Mouse (Mus musculus): ENCODE results near the gene Iars. TPM values are rescaled to one million over a fixed set of nuclear protein-coding genes. Genes with fewer than 3 reads are reported as not detected.

Iars gene
- polyA plus RNA-seq, 1 experiment from 2014 or later = 101 TPM

GRCm38 (mm10) chr13:49651781-49652351 lies 30.0 kb upstream of the Iars start:
- Histone ChIP-seq H3K9ac (ENCODE audit: low read length) (peak overlapping the region; percentile 61), H3K4me2 (ENCODE audit: low read length) (peak overlapping the region; percentile 63), H3K4me1 (replicated peaks; ENCODE audit: control insufficient read depth, insufficient read depth, low read length) (peaks cover 7% of the 10 kb centered on the region; the same call in 1 of the 2 replicates), H3K4me3 (ENCODE audit: low read depth, low read length) (peak overlapping the region; percentile 91), H3K27ac (ENCODE audit: low read depth) (no peak overlapping the region), H3K36me3 (ENCODE audit: control insufficient read depth, insufficient read depth, low read length) (peaks cover 8% of the 10 kb centered on the region), H3K9me3 (ENCODE audit: control insufficient read depth, low read length) (no peaks in the 10 kb centered on the region), H3K27me3 (replicated peaks; ENCODE audit: control insufficient read depth, insufficient read depth, low read length) (no peaks in the 10 kb centered on the region)
- DNase-seq (ENCODE audit: low spot score) (peak; percentile 52), ATAC-seq (replicated peaks; ENCODE audit: low FRiP score, low TSS enrichment, low read depth) (no peak)
- 2% methylated on average over 4 of the region's 4 CpGs for WGBS

DNA sequence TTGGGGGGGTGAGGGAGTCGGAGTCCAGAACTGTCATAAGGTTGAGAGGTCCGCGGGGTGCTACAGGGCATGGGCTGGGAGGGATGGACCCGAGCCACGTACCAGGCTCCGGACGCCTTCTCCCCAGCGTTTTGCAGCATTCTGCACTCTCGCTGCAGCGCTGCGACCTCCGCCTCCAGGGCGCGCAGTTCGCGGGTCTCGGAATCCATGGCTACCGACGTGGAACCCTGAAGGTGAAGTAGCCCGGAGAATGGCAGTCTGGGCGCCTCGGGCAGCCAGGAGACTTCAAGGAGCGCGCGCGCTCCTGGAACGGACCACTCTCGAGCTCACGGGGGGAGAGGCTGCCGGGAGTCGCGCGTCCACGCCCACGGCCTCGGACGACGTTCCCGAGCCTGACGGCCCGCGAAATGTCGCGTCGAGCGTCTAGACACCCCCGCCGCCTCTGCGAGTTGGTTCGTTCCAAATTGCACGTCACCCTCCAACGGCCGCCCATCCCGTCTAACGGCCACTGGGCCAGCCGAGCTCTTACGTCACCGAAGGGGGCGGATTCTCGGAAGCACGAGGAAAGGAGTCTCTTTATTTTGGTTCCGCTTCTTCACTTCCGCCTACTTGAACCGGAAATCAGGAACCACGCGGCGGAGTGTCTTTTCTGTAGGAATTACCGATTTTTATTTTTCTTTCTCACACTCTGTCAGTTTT lies 29.3 kb upstream of the Iars start, which contains the start of the genes Cenpp and Nol8:
Gene Cenpp (minus strand): TSS at position 305 of the 699 bp plus-strand sequence.
Gene Nol8 (plus strand): TSS at position 598 of the 699 bp plus-strand sequence.
- WGBS = under 1% methylated on average over 68 of the region's 68 CpGs
- H3K4me1 ChIP-seq (replicated peaks; ENCODE audit: control insufficient read depth, insufficient read depth, low read length) = peaks cover 7% of the 10 kb centered on the region; the same call in 1 of the 2 replicates
- no peaks in the 10 kb centered on the region for H3K9me3 ChIP-seq (ENCODE audit: control insufficient read depth, low read length)
- peak; percentile 99 for DNase-seq (ENCODE audit: low spot score)
- peak within 1 kb of the TSS; percentile 61 for H3K9ac ChIP-seq (ENCODE audit: low read length)
- peak; percentile 99 for ATAC-seq (replicated peaks; ENCODE audit: low FRiP score, low TSS enrichment, low read depth)
- no peaks in the 10 kb centered on the region for H3K27me3 ChIP-seq (replicated peaks; ENCODE audit: control insufficient read depth, insufficient read depth, low read length)
- peak within 1 kb of the TSS; percentile 91 for H3K4me3 ChIP-seq (ENCODE audit: low read depth, low read length)
- H3K27ac ChIP-seq (ENCODE audit: low read depth) = peak within 1 kb of the TSS; percentile 67; the same call in 1 of the 2 replicates
- H3K36me3 ChIP-seq (ENCODE audit: control insufficient read depth, insufficient read depth, low read length) = peaks cover 16% of the 10 kb centered on the region
- H3K4me2 ChIP-seq (ENCODE audit: low read length) = peak within 1 kb of the TSS; percentile 92

DNA sequence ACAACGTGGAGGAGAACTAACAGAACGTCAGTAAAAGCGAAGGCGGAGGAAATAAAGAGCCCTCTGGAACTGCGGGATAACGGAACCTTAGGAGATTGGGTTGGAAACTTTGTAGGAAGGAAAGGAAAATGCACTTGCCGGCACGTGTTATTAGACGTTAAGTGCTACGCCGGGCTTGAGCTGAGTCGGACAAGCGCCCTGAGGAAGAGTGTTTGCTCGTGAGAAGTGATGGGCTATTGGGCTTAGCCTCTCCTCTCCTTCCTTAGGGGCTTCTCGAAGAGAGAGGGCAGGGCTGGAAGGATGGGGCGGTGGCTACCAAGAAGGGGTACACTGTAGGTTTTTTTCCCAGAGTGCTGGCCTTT lies 28.7 kb upstream of the Iars start:
- peak; percentile 75 for ATAC-seq (replicated peaks; ENCODE audit: low FRiP score, low TSS enrichment, low read depth)
- Histone ChIP-seq H3K9me3 (ENCODE audit: control insufficient read depth, low read length) (no peaks in the 10 kb centered on the region), H3K4me3 (ENCODE audit: low read depth, low read length) (peak overlapping the region; percentile 91), H3K4me1 (replicated peaks; ENCODE audit: control insufficient read depth, insufficient read depth, low read length) (peaks cover 7% of the 10 kb centered on the region; the same call in 1 of the 2 replicates), H3K27me3 (replicated peaks; ENCODE audit: control insufficient read depth, insufficient read depth, low read length) (no peaks in the 10 kb centered on the region), H3K36me3 (ENCODE audit: control insufficient read depth, insufficient read depth, low read length) (peaks cover 20% of the 10 kb centered on the region), H3K9ac (ENCODE audit: low read length) (peak overlapping the region; percentile 58), H3K4me2 (ENCODE audit: low read length) (peak overlapping the region; percentile 92), H3K27ac (ENCODE audit: low read depth) (peak overlapping the region; percentile 67; the same call in 1 of the 2 replicates)
- no peak for DNase-seq (ENCODE audit: low spot score)
- WGBS = under 1% methylated on average over 16 of the region's 16 CpGs

DNA sequence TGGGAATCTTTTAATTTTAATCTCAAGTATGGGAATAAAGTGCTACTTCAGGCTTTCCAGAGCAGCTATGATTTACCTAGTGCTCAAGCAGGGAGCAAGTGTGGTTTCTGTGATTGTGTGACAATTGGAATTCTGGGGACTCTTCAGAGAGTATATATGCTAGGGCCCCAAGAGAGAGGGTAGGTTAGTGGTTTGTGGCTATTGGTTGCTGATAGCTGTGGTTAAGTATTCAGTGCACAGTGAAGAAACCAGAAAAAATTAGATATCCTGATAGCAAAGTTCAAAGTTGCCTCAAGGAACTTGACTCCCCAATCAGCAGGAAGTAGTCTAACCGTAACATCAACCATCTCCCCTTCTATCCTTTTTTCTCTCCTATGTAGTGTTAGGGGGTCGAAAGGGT lies 4.1 kb upstream of the Iars start:
- ATAC-seq (replicated peaks; ENCODE audit: low FRiP score, low TSS enrichment, low read depth) = no peak
- WGBS = 89% methylated on average over 2 of the region's 2 CpGs
- no peak for DNase-seq (ENCODE audit: low spot score)

GRCm38 (mm10) chr13:49682233-49682846 lies 440 bp downstream of the Iars start:
- under 1% methylated on average over 20 of the region's 20 CpGs for WGBS
- H3K4me3 ChIP-seq (ENCODE audit: low read depth, low read length) = peak overlapping the region; percentile 96
- H3K9me3 ChIP-seq (ENCODE audit: control insufficient read depth, low read length) = no peaks in the 10 kb centered on the region
- peak overlapping the region; percentile 76 for H3K27ac ChIP-seq (ENCODE audit: low read depth)
- H3K4me1 ChIP-seq (replicated peaks; ENCODE audit: control insufficient read depth, insufficient read depth, low read length) = peaks cover 17% of the 10 kb centered on the region
- peaks cover 17% of the 10 kb centered on the region for H3K36me3 ChIP-seq (ENCODE audit: control insufficient read depth, insufficient read depth, low read length)
- DNase-seq (ENCODE audit: low spot score) (no peak), ATAC-seq (replicated peaks; ENCODE audit: low FRiP score, low TSS enrichment, low read depth) (peak; percentile 30; the same call in 1 of the 2 replicates)
- peak overlapping the region; percentile 71 for H3K9ac ChIP-seq (ENCODE audit: low read length)
- peak overlapping the region; percentile 96 for H3K4me2 ChIP-seq (ENCODE audit: low read length)
- no peaks in the 10 kb centered on the region for H3K27me3 ChIP-seq (replicated peaks; ENCODE audit: control insufficient read depth, insufficient read depth, low read length)

More for the DNA sequence above, 4.1 kb upstream of the Iars start:
- Histone ChIP-seq H3K9me3 (ENCODE audit: control insufficient read depth, low read length) (no peaks in the 10 kb centered on the region), H3K4me1 (replicated peaks; ENCODE audit: control insufficient read depth, insufficient read depth, low read length) (peaks cover 6% of the 10 kb centered on the region), H3K4me3 (ENCODE audit: low read depth, low read length) (no peak overlapping the region), H3K4me2 (ENCODE audit: low read length) (no peak overlapping the region), H3K36me3 (ENCODE audit: control insufficient read depth, insufficient read depth, low read length) (peaks cover 44% of the 10 kb centered on the region), H3K9ac (ENCODE audit: low read length) (no peak overlapping the region), H3K27me3 (replicated peaks; ENCODE audit: control insufficient read depth, insufficient read depth, low read length) (no peaks in the 10 kb centered on the region), H3K27ac (ENCODE audit: low read depth) (no peak overlapping the region)

DNA sequence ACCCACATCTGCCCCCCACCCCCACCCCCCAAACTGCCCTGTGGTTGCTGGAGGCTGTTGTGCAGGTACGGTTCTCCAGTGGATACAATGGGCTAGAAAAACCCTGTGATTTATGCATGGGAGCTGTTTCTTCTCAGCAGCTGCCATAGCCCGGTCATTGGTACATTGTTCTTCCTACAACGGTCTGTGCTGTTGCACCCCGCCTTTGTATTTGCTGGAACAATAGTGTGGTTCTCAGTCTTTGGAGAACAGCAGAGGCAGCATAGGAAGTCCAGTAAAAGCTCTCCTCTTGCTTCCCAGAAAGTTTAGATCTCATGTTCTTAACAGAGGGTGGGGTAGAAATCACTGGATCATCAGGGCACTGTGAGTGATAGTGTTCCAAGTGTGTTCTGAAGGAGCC lies 2.4 kb downstream of the Iars start:
- Histone ChIP-seq H3K4me3 (ENCODE audit: low read depth, low read length) (no peak overlapping the region), H3K36me3 (ENCODE audit: control insufficient read depth, insufficient read depth, low read length) (peaks cover 22% of the 10 kb centered on the region), H3K9ac (ENCODE audit: low read length) (no peak overlapping the region), H3K4me1 (replicated peaks; ENCODE audit: control insufficient read depth, insufficient read depth, low read length) (peaks cover 17% of the 10 kb centered on the region), H3K4me2 (ENCODE audit: low read length) (no peak overlapping the region), H3K27ac (ENCODE audit: low read depth) (no peak overlapping the region), H3K9me3 (ENCODE audit: control insufficient read depth, low read length) (no peaks in the 10 kb centered on the region), H3K27me3 (replicated peaks; ENCODE audit: control insufficient read depth, insufficient read depth, low read length) (no peaks in the 10 kb centered on the region)
- ATAC-seq (replicated peaks; ENCODE audit: low FRiP score, low TSS enrichment, low read depth) = no peak
- 75% methylated on average over 4 of the region's 4 CpGs for WGBS
- no peak for DNase-seq (ENCODE audit: low spot score)

GRCm38 (mm10) chr13:49691056-49691455 lies 9.2 kb downstream of the Iars start:
- Histone ChIP-seq H3K4me2 (ENCODE audit: low read length) (no peak overlapping the region), H3K9me3 (ENCODE audit: control insufficient read depth, low read length) (no peaks in the 10 kb centered on the region), H3K27me3 (replicated peaks; ENCODE audit: control insufficient read depth, insufficient read depth, low read length) (no peaks in the 10 kb centered on the region), H3K36me3 (ENCODE audit: control insufficient read depth, insufficient read depth, low read length) (peaks cover 63% of the 10 kb centered on the region), H3K4me3 (ENCODE audit: low read depth, low read length) (no peak overlapping the region), H3K4me1 (replicated peaks; ENCODE audit: control insufficient read depth, insufficient read depth, low read length) (no peaks in the 10 kb centered on the region), H3K27ac (ENCODE audit: low read depth) (no peak overlapping the region), H3K9ac (ENCODE audit: low read length) (no peak overlapping the region)
- 95% methylated on average over 5 of the region's 5 CpGs for WGBS
- DNase-seq (ENCODE audit: low spot score) (no peak), ATAC-seq (replicated peaks; ENCODE audit: low FRiP score, low TSS enrichment, low read depth) (no peak)

DNA sequence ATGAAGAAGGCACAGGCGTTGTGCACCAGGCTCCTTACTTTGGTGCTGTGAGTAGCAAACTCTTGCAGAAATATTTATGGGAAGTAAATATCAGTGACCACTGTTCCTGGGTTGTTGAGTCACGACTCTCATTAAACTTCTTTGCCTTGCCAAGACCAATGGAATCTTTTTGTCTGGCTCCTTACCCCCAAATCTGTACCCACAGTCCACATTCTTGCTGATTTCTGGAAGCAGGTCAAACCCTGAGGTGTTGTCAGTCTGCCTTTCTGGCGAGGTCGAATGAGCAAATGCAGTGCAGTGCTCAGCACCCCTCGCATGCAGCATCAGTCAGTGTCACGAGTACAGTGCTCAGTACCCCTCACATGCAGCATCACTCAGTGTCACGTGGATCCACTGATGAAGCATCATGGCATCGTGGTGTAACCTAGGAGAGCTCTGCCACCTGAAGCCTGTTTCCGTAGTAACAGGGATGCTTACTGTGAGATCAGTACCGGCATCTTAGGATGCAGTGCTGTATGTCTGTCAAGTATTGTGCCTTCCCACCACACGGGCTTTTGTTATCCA lies 21.4 kb downstream of the Iars start:
- Histone ChIP-seq H3K9me3 (ENCODE audit: control insufficient read depth, low read length) (no peaks in the 10 kb centered on the region), H3K27ac (ENCODE audit: low read depth) (no peak overlapping the region), H3K4me1 (replicated peaks; ENCODE audit: control insufficient read depth, insufficient read depth, low read length) (no peaks in the 10 kb centered on the region), H3K27me3 (replicated peaks; ENCODE audit: control insufficient read depth, insufficient read depth, low read length) (no peaks in the 10 kb centered on the region), H3K36me3 (ENCODE audit: control insufficient read depth, insufficient read depth, low read length) (peaks cover 78% of the 10 kb centered on the region), H3K9ac (ENCODE audit: low read length) (no peak overlapping the region), H3K4me2 (ENCODE audit: low read length) (no peak overlapping the region), H3K4me3 (ENCODE audit: low read depth, low read length) (no peak overlapping the region)
- 92% methylated on average over 11 of the region's 11 CpGs for WGBS
- ATAC-seq (replicated peaks; ENCODE audit: low FRiP score, low TSS enrichment, low read depth) (no peak), DNase-seq (ENCODE audit: low spot score) (no peak)

All from intestine, embryonic 14.5 days (tissue).